ENCODE assay signal across 29 mouse cellular contexts in the genomic region with DNA sequence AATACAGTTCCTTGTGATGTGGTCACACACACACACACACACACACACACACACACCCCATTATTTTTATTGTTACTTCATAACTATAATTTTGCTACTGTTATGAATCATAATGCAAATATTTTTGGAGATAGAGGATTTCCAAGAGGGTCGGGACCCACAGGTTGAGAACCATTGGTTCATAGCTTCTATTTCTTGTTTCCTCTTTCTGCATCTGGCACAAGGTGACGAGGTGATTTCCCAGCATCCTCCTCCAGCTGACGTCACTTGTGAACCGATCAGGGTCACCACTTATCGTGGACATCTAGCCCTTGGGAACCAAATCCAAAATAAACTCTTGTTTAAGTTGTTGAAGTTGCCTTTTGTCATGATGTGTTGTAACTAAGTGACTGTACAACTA. TPM values are rescaled to one million over a fixed set of nuclear protein-coding genes. Genes with fewer than 3 reads are reported as not detected.
"Had no signal": no experiment of that assay in that cellular context is flagged by ENCODE, and none has a peak within 500 bp of the region (broad histone marks: within the 10 kb centered on the region; RNA-seq: fewer than 3 reads in every experiment).

No protein-coding gene starts in this region.

- H3K36me3 ChIP-seq: heart, embryonic 13.5 days; heart, embryonic 15.5 days; hindbrain, embryonic 13.5 days; hindbrain, embryonic 15.5 days; kidney, embryonic 15.5 days; limb, embryonic 10.5 days; limb, embryonic 12.5 days; liver, embryonic 13.5 days had no signal

- H3K4me3 ChIP-seq: gastrocnemius, adult 2 months; heart, adult 2 months; heart, embryonic 13.5 days; heart, embryonic 15.5 days; hindbrain, embryonic 13.5 days; hindbrain, embryonic 15.5 days; kidney, embryonic 15.5 days; layer of hippocampus, adult 2 months; left cerebral cortex, adult 2 months; limb, embryonic 10.5 days; limb, embryonic 12.5 days; liver, embryonic 13.5 days had no signal

- H3K4me1 ChIP-seq: heart, embryonic 15.5 days; hindbrain, embryonic 13.5 days; hindbrain, embryonic 15.5 days; kidney, embryonic 15.5 days; limb, embryonic 12.5 days; liver, embryonic 13.5 days had no signal

- H3K27me3 ChIP-seq: heart, embryonic 13.5 days; heart, embryonic 15.5 days; hindbrain, embryonic 13.5 days; hindbrain, embryonic 15.5 days; kidney, embryonic 15.5 days; limb, embryonic 12.5 days; liver, embryonic 13.5 days had no signal

- H3K4me2 ChIP-seq: heart, embryonic 13.5 days; heart, embryonic 15.5 days; hindbrain, embryonic 13.5 days; hindbrain, embryonic 15.5 days; kidney, embryonic 15.5 days; limb, embryonic 12.5 days; liver, embryonic 11.5 days; liver, embryonic 13.5 days had no signal

- H3K9ac ChIP-seq: heart, embryonic 13.5 days; heart, embryonic 15.5 days; hindbrain, embryonic 13.5 days; hindbrain, embryonic 15.5 days; kidney, embryonic 15.5 days; limb, embryonic 12.5 days; liver, embryonic 13.5 days had no signal

- H3K9me3 ChIP-seq: heart, embryonic 13.5 days; heart, embryonic 15.5 days; hindbrain, embryonic 13.5 days; hindbrain, embryonic 15.5 days; kidney, embryonic 15.5 days; limb, embryonic 10.5 days; limb, embryonic 12.5 days; liver, embryonic 13.5 days had no signal

- DNase-seq: gastrocnemius, adult 2 months; gastrocnemius, postnatal 10 days; gastrocnemius, postnatal 25 days; heart, adult 11 months; heart, adult 2 months; kidney, adult 11 months; kidney, postnatal 4 days; liver; liver, embryonic 13.5 days had no signal

- H3K27ac ChIP-seq: gastrocnemius, adult 2 months; heart, adult 2 months; heart, embryonic 13.5 days; heart, embryonic 15.5 days; hindbrain, embryonic 13.5 days; hindbrain, embryonic 15.5 days; hindbrain, postnatal 0 days; kidney, embryonic 15.5 days; kidney, postnatal 0 days; layer of hippocampus, adult 2 months; left cerebral cortex, adult 2 months; limb, embryonic 10.5 days; limb, embryonic 12.5 days; liver, embryonic 13.5 days had no signal

- ATAC-seq: intestine, embryonic 16.5 days had no signal

RNA-seq across cellular contexts. Expression of a gene that starts 33.5 kb away (rescaled TPM):
- total RNA-seq: gastrocnemius, adult 2 months; gastrocnemius, postnatal 10 days; gastrocnemius, postnatal 25 days; gastrocnemius, postnatal 4 days; heart, adult 2 months; heart, postnatal 14 days; heart, postnatal 36 days; hematopoietic stem cell, adult 5-6 weeks; layer of hippocampus, adult 2 months; left cerebral cortex, adult 2 months had no signal
- polyA plus RNA-seq: heart, adult 2 months; heart, embryonic 13.5 days; heart, embryonic 15.5 days; heart, postnatal 0 days; hindbrain, embryonic 11.5 days; hindbrain, embryonic 13.5 days; hindbrain, embryonic 15.5 days; hindbrain, postnatal 0 days; intestine, embryonic 14.5 days; intestine, embryonic 16.5 days; limb, embryonic 10.5 days; limb, embryonic 12.5 days; liver, embryonic 11.5 days; liver, embryonic 13.5 days had no signal
